Mouse (Mus musculus): ENCODE results near the gene Foxn1.

The Foxn1 gene

DNA sequence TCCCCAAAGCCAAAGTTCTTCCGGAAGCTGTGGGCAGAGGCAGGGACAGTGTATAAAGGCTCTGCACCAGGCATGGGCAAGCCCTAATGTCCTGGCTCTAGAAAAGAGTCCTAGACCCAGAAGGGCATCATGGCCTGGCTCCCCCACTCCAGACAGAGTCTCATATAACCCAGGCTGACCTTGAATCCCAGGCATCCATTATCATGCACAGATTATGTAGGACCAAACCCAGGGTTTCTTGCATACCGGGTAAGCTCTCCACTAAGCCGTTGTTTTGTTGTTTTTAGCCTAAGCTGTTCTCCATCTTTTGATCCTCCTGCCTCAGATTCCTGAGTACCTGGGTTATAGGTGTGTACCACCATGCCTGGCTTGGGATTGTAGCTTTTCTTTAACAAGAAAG is 14.6 kb upstream of the Foxn1 start:
- DNase-seq (ENCODE audit: low spot score): no peak

DNA sequence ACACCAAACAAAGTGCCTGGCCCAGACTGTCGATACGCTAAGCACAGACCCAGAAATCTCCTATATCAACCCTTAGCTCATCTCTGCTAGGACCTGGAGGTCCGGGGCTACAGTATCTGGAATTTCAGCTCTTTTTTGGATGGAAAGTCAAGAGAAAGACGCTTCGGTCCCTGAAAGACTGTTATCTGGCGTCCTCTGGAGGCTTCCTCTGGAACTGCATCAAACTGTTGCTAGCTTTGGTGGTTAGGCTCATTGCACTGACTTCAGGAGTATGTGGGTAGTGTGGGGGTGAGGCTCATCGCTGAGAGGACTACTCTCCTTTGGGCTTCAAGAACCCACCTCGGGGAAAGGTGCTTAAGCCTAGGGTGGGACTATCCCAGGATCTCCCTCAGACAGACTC is 13.3 kb upstream of the Foxn1 start:
- no peak for DNase-seq (ENCODE audit: low spot score)

DNA sequence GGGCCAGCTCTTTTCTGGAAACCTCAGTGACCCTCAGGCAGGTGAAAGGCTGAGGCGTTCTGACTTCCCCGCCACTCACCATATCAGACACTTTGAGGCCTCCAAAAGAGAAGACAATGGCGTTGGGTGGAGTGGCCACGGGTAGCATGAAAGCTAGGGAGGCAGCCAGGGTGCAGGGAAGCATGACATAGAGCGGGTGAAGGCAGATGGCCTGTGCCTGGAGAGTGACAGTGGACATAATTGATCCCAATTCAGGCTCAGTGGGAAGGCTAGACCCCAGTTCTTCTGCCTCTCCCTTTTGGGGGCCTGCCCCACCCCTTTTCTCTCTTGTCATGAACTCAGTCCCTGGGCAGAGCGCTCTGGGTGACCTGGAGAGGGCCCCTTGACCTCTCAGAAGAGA is 11.9 kb upstream of the Foxn1 start:
- no peak for DNase-seq (ENCODE audit: low spot score)

DNA sequence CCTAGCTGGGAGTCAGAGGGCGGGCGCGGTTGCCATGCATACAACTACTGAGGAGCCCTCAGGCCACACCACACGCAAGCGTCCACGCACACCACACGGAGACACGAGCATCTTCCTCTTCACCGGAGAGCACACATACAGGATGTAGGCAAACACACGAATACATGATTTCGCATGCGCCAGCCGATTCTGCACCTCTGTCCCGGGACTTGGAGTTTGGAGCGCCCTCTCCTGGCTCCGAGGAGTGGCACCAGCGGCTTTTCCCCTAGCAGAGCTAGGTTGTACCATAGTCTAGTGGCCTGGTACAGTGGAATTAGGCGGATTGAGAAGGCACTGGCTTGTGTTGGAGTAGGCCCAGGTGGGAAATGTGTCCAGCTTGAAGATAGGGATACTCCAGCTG is 11.0 kb upstream of the Foxn1 start:
- DNase-seq (ENCODE audit: low spot score): peak; percentile 46

DNA sequence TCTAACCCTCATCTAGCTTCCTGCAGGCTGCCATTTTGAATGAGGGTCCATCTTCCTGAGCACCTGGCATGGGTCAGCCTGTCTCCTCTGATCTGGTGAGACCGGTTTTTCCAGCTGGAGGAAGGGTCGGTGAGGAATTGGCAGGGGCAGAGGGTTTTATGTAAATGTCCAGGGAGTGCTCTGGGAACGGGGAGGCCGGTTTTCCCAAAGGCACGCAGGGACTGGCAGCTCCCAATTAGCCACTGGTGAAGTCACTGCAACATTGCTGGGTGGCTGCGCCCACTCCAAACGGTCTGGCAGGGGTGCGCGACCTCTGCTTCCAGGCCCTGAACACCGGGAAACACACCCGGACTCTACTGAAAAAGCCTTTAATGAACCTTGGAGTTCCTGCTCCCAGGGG is 10.6 kb upstream of the Foxn1 start:
- no peak for DNase-seq (ENCODE audit: low spot score)

DNA sequence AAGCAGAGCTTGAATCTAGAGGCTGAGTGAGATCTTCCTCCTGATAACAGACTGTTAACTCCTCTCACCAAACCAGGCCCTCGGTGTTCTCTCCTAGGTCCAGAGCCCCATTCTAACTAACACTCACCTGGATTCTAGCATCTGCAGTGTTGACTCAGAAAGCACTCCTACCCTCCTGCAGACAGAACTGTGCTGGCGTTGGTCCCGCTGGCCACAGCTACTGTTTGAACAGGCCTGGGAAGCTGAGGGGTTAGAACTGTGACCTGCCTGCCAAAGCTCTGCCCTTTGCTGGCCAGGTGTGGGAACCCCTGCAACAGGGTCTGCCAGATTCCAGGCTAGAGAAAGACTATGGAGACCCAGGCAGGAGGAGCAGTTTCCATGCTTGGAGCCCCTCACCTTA is 6.4 kb upstream of the Foxn1 start:
- DNase-seq (ENCODE audit: low spot score): no peak

DNA sequence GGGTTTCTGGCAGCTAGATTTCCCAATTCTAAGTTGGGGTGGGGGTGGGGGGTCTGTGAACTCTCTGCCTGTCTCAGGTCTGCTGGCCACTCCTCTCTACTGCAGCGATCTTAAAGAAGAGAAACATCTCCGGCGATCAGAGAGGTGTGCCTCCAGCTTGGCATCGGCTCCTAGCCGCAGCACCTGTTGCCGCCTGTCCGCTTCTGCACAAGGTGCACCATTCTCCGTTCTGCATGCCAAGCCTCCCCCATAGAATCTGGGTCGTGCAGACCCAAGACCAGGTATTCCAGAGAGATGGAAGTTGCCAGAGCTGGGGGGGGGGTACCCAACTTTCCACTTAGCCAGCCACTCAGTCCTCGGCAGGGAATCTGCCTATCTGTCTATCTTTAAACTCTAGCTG is 582 bp downstream of the Foxn1 start:
- no peak for DNase-seq (ENCODE audit: low spot score)

DNA sequence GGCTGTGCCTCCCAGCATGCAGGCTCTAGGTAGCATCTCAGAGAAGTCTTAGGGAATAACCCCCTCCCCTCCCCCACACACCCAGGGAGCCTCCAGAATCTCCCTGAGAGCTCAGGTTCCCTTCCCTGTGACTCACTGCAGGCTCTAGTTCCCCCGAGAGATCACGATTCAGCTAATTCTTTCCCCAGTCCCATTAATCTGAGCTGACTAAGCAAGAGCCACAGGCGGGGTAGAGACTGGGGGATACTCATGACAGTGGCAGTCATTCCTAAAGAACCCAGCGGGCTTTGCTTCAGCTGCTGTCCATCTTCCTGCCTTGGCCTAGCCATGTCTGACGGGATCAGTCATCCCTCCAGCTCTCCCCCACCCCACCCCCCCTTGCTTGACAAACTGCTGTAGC is 3.7 kb downstream of the Foxn1 start:
- DNase-seq (ENCODE audit: low spot score): no peak

DNA sequence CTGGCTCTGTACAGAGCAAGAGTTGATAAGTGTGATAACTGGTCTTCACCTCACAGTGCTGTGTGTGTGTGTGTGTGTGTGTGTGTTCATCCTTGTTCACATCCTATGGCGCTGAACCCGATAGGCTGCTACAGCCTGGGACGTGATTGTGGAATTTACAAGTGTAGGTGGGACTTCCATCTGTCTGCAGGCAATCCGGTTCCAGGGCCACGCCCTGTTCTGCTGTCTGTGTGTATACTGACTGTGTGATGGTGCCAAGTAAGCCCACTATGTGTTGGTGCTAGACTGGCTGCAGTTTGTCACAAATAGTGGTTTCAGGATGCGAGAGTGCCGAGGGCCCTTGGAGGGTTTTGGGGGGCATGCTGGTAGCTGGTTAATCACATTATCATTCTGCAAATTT is 4.1 kb downstream of the Foxn1 start:
- no peak for DNase-seq (ENCODE audit: low spot score)

DNA sequence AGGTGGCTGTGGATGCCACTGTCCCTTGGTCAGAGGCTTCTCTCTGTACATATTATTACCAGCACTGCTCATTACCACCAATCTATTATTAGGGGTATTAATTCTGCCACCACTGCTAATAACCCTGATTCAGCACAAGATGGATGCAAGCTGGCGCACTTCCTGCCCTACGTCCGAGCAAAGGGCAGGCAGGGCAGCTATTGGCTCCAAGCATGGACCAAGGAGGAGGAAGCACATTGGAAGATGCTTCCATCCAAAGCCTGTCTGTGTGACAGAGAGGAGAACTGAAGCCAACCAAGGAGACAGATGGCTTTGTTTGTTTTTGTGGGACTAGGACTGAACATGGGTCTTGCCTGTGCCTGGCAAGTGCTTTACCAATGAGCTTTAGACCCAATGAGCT is 5.4 kb downstream of the Foxn1 start:
- DNase-seq (ENCODE audit: low spot score): no peak

DNA sequence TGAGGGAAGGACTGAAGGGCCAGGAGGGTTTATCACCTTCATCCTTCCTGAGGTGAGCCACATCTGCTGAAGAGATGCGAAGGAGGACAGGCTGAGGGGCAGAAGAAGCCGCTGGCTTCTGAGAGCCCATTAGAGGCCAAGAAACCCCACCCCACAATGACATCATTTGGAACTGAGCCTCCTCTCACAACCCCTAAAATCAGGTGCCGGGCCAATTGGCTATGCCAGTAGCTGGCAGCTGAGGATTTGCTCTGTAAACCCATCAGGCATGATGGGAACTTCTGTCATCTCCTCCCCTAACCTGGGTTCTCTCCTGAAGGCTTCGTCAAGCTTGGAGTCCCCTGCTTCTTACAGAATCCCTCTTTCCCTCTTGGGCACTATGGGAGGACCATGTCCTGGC is 6.0 kb downstream of the Foxn1 start:
- no peak for DNase-seq (ENCODE audit: low spot score)

DNA sequence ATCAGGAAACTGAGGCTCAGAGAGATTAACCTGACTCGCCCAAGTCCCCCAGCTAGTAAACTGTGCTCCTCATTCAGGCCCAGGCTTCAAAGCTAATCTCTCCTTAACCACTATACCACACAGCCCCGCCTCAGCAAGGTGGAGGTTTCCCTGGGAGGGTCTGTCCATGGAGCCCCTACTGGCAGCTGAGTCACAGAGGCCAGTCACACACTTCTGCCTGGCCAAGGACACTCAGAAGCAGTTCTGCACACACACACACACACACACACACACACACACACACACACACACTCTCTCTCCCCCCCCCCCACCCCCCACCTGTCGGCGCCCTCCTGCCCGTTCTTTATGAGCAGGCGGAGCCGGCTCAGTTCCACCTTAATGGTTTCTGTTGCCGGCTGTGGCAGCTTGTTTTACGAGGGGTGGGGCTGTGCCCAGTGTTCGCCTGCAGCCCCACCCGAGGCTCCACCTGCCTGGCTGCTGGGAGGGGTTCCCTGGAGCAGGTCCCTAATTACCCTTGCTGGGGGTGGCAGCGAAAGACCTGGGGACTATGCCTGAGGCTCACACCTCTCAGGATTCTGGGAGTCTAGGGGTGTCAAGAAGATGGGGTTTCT is 8.7 kb downstream of the Foxn1 start:
- DNase-seq (ENCODE audit: low spot score): no peak

DNA sequence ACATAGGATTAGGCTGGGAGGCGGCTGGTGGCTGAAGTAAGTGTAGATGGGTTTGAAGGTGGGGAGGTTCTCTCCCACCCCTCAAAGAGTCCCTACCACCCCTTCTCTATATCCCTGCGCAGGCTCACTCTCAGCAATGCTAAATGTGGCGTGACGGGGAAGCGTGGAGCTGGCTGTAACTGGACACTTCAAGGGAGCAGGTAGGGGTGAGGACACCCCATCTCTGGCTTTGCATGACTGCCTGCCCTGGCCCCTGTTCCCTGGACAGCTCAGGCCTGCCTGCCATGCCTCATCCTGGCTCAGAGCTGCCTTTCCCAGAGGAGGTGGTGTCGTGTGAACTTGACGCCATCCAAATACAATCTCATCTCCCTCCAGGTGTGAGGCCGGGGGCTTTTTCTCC is 12.2 kb downstream of the Foxn1 start:
- no peak for DNase-seq (ENCODE audit: low spot score)

DNA sequence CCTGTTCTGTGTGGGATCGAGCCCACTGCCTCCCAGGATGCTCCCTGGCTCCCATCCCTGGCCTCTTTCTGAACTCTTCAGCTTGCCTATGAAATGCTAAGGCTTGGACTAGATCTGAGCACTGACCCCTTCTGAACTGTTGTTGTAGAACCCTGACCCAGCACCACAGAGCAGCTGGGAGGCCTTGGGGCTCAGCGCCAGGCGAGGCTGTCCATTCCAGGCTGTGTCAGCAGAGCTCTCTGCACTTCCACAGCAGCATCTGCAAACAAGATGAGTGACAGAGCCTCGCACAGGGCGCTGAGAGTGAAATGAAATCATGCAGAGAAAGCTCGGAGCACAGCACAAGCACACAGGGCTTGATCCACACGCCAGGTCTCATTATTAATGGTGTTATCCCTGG is 13.7 kb downstream of the Foxn1 start:
- DNase-seq (ENCODE audit: low spot score): no peak

DNA sequence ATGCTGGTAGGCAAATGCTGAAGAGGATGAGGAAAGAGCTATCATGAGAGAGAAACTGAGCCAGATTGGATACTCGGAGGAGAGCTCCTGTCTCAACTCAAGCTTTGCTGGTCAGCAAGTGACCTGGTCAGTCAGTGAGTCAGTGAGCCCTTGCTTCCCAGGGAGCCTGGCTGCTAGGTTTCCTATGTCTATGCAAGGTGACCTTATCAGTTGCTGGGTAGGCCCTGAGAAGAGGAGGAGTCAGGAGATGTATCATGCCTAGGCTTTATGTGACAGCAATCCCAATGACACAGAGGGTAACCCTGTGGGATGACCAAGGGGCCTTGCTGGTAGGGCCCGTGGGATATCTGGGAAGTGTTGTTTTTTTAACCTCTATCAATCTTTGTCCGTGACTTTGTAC is 14.2 kb downstream of the Foxn1 start:
- no peak for DNase-seq (ENCODE audit: low spot score)

DNA sequence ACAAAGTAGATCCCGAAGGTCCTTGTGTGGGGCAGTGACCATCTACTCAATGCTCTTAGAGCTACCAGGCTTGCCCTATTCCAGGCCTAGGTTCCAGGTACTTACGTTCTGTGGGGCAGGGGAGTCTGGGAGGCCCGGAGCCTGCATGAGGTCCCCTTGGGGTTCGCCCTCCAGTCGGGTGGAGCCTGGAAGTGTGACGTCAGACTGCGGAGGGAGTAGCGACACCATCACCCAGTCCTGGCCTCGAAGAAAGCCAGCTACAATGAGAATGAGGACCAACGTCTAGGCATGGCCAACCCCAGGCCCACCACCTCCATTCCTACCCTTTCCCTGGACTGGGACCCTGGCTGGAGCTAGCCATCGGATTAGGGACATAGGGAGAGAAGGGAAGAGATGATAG is 14.6 kb downstream of the Foxn1 start:
- no peak for DNase-seq (ENCODE audit: low spot score)

DNA sequence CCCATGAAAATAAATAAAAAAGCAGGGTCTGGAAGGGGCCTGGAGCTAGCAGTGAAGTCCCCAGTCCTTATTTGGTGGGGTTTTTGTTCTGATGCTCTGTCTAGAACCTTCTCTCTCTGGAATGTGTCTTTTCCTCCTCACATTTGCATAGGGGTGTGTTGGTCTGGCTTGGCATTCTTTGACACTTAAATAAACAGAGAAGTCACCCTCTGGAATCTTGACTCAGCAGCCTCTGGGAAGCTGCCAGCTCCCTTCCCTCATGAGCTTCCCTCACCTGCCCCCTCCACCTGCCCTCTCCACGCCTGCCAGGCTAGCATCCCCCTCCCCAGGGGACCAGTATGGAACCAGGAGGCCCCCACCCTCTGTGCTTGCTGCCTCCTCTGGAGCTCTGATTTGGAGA is 16.0 kb downstream of the Foxn1 start:
- no peak for DNase-seq (ENCODE audit: low spot score)

DNA sequence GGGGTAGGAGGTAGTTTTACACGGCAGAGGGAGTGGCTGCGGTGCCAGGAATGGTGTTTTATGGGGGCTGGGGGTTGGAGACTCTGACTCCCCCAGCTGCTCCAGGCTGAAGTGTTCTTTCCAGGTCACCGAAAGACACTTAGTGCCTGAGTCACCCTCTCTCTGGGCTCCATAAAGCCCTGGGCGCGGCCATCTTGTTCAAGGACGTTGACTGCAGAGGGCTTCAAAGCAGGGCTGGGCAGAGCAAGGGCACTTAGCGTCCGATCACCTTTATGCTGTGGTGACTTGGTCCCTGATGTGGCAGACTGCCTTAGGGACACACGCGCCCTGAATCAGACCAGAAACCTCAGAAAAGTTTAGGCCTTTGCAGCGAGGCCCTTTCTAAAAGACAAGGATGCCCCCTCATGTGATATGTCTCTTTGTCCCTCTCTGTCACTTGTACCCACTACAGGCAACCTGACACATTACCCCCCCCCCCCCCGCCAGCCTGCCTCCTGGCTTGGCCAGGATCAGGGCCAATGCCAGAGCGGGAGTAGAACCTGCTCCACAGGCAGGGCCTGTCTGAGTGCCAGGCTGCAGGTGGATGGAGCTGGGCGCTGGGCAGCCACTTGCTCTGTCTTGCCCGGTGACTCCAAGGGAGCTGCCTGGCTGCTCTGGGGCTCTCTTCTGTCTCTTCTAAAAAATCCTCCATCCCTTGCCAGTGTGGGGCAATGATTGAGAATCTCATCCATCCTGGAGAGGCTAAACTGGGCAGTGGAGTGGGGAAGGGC is 18.7 kb downstream of the Foxn1 start:
- DNase-seq (ENCODE audit: low spot score): no peak

DNA sequence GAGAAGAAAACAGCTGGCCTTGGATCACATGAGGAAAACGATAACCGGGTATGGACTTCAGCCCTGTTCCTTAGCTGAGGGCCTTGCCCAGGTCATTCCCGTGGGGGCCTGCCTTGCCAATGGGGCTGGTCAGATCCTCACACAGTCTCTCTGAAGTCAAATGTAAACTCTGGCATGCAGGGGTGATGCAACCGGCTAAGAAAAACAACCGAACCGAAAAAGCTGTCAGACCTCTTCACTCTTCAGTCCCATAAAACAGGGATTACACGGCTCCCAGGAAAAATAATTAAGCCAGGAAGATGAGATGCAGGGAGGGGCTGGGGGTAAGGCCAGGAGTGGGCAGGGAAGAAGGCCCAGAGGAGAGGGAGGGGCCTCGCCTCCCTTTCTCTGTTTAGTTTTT is 22.3 kb downstream of the Foxn1 start:
- no peak for DNase-seq (ENCODE audit: low spot score)

DNA sequence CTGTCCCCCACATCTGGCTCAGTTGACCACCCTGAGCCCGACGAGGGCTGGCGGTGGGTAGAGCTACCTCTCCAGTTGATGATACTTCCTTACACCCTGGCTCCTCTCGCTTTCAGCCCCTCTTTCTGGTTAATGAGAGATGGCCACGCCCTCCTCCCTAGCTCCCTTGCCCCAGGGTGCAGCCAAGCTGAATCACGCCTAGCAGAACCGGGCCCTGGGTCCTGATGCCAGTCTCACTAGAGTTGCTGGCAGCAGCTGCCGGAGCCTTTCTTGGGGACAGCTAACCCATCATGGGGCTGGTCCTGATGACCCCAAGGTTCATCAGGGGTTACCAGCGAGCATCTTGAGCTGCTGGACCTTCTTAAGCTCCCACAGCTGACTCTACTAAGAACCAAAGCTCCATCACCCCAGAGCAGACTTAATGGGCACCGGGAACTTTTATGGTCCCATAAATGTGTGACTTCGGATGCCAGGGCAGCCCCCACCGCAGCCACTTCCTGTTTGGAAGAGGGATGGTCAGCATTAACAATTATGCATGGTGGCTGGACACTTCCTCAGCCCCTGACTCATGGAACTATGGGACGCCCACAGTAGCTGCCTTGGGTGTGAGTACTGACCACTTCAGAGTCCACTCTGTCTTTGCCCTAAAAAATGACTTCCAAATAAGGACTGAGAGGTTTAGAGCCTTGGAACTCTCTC is 22.9 kb downstream of the Foxn1 start:
- DNase-seq (ENCODE audit: low spot score): no peak

DNA sequence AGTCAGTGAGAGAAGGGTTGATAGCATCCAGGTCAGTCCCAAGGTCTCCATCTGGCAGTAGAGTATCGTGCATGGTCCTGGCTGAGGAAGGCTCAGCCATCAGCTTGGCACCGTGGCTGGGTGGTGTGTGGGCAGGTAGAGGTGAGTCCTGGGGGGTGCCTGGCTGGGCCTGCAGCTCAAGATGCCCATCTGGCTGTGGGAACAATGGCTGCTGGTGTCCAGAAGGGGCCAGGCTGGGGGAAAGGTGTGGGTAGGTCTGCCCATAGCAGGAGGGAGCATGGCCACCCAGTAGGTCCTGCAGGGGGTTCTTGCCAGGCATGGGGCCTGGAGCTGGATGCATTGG is 25.6 kb downstream of the Foxn1 start:
- no peak for DNase-seq (ENCODE audit: low spot score)

DNA sequence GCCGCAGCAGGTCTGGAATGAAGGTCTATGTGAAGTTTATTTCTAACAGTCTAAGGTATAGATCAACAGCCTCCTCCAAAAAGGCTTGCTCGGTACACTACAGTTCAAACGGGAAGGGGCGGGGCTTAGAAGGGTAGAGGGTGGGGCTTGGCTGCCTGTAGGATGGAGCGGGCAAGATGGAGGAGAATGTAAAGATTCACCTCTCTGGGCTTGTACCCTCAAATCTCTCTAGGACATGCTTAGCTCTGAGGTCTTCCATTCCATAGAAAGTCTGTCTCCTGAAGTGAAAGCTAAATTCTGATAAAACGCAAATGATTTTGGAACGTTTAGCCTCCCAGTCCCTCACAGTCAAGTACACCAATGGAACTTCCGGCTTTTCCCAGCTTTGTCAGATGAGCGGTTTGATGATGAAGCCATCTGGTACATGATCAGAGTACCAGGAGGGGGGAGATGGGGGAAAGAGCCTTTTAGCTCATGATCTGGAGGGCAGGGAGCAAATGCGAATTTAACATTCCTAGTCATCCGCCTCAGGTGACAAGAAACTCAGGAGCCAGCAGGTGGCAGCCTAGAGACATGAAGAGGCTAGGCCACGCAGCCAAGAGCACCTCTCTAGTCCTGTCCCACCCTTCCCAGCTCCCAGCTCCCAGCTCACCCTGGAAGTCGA is 26.1 kb downstream of the Foxn1 start:
- no peak for DNase-seq (ENCODE audit: low spot score)

DNA sequence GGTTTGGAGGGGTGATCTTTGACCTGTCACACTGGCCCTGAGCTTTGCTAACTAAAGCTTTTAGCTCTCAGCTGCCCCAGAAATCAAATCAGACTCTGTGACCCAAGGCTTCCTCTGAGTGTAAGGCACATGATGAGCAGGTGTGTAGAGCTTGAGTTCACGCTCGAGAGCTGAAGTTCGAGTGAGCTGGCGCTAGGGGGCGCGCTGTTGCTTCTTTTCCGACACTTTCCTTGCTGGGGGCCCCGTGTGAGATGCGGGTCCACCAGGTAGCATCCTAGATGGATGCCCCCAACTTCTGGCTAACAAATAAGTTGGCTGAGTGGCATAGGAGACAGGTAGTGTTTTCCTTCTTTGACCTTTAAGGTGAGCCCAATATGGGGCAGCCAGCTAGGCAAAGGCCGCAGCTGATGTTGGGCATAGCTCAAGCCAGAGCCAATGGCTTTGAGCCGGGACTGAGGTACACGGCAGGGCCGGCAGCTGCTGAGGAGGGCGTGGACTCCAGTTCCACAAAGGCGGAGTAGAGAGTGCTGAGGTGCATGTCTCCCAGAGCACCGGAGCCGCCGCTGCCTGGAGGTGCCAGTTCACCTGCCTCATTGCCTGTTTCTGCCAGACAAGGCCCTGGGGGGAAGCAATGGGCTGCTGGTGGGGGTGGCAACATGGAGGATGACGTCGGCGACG is 27.9 kb downstream of the Foxn1 start:
- DNase-seq (ENCODE audit: low spot score): no peak

All from urinary bladder, postnatal 10 days (tissue).